Mouse (Mus musculus) lung, adult 2 months (tissue): ENCODE measurements around the gene Epyc.

ENCODE experiments used
- CTCF ChIP-seq: fragments of 200-500 bp; IDR thresholded peaks from 2 replicates; pipeline ENCODE4 v1.5.1; 2011; ENCODE audit warnings: mild to moderate bottlenecking, low read length, control low read depth; ENCODE audit not compliant: insufficient read depth
- POLR2A ChIP-seq: fragments of 200-500 bp; IDR thresholded peaks from 2 replicates; pipeline ENCODE4 v1.6.1; 2011; ENCODE audit warnings: low read depth, mild to moderate bottlenecking, control low read depth, low read length, borderline replicate concordance; ENCODE audit errors: extremely low read depth

DNA sequence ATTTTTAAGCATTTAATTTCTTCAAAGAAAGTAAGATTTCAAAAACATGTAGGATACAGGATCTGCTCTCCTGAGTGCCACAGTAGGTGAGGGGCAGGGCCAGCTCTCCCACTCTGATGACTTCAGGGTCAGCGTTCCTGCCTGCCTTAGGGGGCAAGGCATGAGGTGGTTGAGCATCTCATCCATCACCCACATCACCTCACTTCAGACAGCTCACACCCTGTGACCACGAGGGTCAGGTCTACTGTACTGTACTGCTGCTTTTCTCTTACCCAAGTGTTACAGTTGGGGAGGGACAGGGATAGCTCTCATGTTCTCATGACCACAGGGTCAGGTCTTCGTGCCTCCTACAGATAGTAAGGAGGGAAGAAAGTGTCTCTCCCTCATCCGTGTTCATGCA, 42.1 kb upstream of the Epyc start:
- TF ChIP-seq POLR2A: no peak
- TF ChIP-seq CTCF: no peak
